Mouse (Mus musculus): Measurements from ENCODE around the gene Cd320.
"Not testable (repeated sequence)": the region's sequence is repeated elsewhere in the genome, so short reads cannot be mapped to it uniquely, and the experiment has no call there.

The Cd320 gene

GRCm38 (mm10) chr17:33897114-33897794 lies 54.4 kb downstream of the Cd320 start:
- no peak for DNase-seq (ENCODE audit: extremely low read depth, low read depth, low spot score)

GRCm38 (mm10) chr17:33898193-33898592 lies 55.3 kb downstream of the Cd320 start:
- not testable (repeated sequence) for DNase-seq (ENCODE audit: extremely low read depth, low read depth, low spot score)

All from fat pad, adult 2 months (tissue).